Mouse (Mus musculus): ENCODE measurements around the gene Hist1h2ai.
A peak's percentile ranks its signal among the peaks of the same experiment; 100 is the strongest.
"Not testable (repeated sequence)": the region's sequence is repeated elsewhere in the genome, so short reads cannot be mapped to it uniquely, and the experiment has no call there.

Hist1h2ai gene

DNA sequence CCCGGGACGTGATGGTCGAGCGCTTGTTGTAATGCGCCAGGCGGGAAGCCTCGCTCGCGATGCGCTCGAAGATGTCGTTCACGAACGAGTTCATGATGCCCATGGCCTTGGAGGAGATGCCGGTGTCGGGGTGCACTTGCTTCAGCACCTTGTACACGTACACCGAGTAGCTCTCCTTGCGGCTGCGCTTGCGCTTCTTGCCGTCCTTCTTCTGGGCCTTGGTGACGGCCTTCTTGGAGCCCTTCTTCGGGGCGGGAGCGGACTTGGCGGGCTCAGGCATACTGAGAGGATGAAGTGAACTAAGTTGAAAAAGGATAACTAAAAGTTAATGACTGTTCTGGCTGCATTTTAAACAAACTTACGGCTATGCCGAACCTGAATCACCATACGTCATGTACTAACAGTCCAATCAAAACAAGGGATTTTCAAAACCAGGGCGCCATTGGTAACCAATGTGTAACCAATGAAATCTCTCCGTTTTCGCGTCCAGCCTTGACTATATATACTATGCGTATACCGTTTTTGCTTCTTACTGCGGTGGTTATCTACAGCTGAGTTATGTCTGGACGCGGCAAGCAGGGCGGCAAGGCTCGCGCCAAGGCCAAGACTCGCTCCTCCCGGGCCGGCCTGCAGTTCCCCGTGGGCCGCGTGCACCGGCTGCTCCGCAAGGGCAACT lies at the start of gene Hist1h2ai, which contains the start of gene Hist1h2bl:
Gene Hist1h2ai, plus strand, starts transcription at position 559 of the 676 bp plus-strand sequence.
Gene Hist1h2bl, minus strand, starts transcription at position 280 of the 676 bp plus-strand sequence.
- DNase-seq (ENCODE audit: extremely low read depth, low read depth, low spot score), result peak; percentile 76

DNA sequence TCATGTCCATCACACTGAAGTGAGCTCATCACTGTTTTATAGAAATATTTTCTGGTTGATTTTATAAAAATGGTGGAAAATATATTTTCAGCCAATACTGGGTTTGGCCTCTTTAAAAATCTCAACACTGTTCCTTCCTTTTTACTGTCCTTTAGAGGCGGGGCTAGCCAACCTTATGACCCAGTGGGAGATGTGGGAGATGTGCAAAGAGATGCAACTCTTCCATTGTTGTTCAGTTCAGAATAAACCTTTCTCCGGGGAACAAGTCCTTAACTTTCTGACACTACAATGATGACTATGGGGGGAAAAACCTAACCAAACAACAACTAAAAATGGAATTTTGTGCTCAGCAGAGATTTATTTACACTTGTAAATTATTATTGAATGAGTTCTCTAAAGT lies 38.9 kb upstream of the Hist1h2ai start, which contains the start of gene Olfr1360:
Gene Olfr1360, minus strand, starts transcription at position 101 of the 400 bp plus-strand sequence.
- no peak for DNase-seq (ENCODE audit: extremely low read depth, low read depth, low spot score)

DNA sequence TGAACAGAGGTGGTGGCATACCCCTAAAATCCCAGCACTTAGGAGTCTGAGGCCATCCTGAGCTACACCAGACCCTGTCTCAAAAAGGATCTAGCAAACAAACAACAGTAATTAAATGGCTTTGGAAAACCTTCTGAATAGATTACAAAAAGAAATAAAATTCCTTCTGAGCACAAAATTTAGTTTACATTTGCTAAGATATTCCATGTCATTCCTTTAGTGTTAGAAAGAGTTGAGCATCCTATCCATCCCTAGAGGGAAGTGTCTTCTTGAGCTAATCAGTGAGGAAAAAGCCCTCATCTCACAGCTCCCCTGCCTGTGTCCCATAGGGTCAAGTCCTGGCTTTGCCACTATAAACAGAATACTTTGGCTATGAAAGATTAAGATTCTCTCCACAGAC lies 18.4 kb upstream of the Hist1h2ai start, which contains the start of gene Olfr1359:
Gene Olfr1359, plus strand, starts transcription at position 301 of the 400 bp plus-strand sequence.
- DNase-seq (ENCODE audit: extremely low read depth, low read depth, low spot score), result no peak

DNA sequence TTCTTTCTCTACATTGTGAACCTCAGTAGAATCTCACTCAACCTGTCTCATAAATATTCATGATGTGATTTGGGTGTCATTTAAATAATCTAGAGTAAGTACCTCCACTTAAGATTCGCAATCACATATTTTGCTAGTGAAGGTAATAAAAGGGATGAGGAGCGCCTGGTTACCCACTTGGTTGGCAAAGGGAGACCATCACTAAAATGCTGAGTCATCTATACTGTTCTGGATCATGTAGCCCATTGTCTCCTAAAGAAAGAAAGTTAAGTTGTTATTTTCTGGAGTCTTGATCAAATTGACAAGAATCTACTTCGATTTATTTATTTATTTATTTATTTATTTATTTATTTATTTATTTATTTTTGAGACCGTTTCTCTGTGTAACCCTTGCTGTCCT lies 9.6 kb upstream of the Hist1h2ai start:
- DNase-seq (ENCODE audit: extremely low read depth, low read depth, low spot score), result no peak

DNA sequence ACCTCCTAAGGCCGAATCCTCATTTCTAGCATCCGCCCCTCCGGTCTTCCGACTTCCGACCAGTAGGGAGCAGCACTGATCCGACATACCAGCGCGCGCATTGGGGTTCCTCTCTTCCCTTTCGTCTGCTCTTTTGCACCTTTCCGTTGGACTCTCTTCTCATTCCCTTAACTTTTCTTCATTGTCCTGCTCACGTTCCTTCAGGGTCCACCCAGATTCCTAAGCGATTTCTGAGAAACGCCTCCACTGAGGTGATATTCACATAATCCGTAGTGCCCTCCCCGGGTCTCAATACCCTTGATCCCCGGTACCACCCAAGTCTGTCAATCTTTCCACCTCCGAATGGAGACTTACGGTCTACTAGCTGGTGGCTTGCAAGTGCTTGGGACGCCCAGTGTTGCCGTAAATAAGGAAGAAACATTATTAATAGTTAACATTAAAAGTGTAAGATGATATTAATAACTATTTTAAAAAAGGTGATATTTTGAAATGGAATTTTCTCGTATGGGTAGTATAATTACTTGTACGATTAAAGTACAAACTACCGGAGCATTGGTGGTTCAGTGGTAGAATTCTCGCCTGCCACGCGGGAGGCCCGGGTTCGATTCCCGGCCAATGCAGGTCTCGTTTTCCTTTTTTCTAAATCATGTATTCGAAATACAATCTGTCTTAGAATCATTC lies 6.1 kb upstream of the Hist1h2ai start:
- no peak for DNase-seq (ENCODE audit: extremely low read depth, low read depth, low spot score)

DNA sequence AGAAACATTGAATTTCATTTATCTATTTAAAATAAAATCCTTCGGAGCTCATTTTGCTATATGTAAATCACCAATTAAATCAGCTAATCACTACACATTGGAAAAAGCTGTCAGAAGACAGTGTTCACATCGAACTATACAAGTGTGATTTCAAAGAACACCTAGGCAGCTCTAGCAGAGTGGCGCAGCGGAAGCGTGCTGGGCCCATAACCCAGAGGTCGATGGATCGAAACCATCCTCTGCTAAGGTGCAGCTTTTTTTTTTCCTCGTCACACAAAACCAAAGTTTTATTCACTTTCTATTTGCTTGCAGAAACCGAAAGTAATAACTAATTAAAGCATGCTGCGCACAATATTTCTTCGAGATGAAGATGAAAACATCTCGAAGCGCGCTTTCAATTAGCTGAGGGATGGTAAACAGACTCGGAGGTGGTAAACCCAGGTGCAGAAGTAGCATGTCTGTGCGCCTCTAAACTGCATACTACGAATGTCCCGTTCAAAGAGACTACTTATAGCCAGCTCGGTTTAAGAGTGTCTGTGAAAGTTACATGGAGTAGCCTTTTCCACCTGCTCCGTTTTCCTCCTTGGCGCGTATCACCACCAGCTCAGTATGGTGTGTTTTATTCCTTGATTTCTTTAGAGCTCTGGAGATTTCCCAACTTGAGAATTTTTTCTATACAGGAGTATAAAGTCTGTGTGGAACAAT lies 5.2 kb upstream of the Hist1h2ai start:
- no peak for DNase-seq (ENCODE audit: extremely low read depth, low read depth, low spot score)

DNA sequence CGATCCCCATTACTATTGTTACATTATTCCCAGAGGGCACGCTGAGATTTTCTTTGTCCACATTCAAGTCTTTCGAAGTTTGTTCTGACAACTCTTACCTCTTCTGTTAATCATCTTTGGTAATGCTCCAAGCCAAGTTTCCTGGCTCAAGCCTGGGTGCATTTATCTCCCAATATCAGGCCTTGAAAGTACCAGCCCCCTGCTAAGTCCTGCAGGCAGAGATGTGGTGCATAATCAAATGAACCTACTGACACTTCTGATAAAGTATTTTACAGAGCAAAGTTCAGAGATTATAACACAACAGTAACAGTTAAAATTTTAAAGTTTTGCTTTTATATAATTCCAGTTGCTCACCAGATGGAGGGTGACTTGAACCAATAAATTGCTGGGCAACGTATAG lies 4.5 kb upstream of the Hist1h2ai start:
- no peak for DNase-seq (ENCODE audit: extremely low read depth, low read depth, low spot score)

DNA sequence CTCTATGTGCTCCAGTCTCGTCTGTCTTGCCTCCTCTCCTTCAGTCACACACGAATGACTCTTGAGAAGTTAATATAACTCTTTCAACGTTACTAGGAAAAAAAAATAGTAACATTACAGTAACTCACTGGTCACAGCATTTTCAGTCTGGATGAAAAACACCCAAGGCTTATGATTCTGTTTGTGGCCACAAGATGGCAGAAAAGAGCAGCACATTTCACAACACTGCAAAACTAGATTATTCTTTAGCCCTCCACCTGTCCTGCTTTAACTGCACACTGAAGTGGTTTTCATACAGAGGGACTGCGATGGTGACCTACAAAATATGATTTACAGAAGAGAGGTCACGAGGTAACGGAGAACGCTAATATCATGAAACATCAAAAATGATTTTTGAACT lies 1.5 kb upstream of the Hist1h2ai start:
- no peak for DNase-seq (ENCODE audit: extremely low read depth, low read depth, low spot score)

DNA sequence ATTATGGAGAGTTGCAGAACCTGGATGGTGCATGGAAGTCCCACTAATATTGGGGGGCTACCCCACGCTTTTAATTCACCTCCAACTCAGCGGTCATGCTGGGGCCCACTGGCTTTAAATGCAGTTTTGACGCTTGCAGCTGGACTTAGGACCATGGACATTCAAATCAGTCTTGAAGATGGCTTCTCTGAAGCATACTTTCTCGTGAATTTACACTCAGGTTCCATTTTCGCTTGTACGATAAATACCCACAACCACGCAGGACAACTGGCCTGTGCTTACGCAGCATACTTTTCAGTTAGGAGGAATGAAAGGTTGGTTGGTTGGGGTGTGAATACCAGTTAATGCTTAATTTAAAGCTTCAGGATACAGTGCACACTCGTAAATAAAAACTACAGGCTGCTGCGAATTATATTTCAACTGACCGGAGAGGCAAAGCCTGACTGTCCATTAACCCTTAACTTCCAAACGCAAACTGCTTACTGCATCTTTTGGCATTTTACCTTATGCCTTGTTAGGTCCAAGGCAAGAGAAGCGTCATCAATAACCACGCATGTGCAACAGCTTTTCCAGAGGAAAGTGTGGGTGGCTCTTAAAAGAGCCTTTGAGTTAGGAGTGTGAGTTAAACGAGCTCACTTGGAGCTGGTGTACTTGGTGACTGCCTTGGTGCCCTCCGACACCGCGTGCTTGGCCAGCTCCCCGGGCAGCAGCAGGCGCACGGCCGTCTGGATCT lies 925 bp upstream of the Hist1h2ai start:
- DNase-seq (ENCODE audit: extremely low read depth, low read depth, low spot score), result no peak

DNA sequence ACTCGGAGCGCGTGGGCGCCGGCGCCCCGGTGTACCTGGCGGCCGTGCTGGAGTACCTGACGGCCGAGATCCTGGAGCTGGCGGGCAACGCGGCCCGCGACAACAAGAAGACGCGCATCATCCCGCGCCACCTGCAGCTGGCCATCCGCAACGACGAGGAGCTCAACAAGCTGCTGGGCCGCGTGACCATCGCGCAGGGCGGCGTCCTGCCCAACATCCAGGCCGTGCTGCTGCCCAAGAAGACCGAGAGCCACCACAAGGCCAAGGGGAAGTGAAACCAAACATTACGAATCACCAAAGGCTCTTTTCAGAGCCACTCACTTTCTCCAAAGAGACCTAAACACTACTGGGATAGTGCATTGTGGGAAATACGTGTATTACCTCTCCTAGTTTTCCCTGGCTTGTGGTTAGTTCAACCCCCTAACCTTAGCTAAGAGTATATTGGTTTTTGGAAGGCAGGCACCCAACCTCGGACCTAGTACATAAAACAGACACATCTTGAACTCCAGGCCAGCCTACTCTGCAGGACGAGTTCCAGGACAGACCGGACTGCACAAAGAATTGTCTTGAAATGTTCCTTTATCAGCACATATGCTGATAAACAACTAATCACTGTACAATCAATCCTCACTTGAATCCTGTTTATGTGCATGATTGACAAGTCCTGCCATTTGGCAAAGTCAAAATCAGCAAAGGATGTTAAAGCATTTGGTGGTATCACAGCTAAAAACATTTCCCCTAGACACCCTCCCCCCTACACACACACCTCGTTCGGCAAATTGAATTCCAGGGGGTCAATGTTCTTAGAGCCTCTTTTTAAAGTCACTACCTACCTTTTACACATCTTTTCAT lies 544 bp downstream of the Hist1h2ai start:
- DNase-seq (ENCODE audit: extremely low read depth, low read depth, low spot score), result not testable (repeated sequence)

DNA sequence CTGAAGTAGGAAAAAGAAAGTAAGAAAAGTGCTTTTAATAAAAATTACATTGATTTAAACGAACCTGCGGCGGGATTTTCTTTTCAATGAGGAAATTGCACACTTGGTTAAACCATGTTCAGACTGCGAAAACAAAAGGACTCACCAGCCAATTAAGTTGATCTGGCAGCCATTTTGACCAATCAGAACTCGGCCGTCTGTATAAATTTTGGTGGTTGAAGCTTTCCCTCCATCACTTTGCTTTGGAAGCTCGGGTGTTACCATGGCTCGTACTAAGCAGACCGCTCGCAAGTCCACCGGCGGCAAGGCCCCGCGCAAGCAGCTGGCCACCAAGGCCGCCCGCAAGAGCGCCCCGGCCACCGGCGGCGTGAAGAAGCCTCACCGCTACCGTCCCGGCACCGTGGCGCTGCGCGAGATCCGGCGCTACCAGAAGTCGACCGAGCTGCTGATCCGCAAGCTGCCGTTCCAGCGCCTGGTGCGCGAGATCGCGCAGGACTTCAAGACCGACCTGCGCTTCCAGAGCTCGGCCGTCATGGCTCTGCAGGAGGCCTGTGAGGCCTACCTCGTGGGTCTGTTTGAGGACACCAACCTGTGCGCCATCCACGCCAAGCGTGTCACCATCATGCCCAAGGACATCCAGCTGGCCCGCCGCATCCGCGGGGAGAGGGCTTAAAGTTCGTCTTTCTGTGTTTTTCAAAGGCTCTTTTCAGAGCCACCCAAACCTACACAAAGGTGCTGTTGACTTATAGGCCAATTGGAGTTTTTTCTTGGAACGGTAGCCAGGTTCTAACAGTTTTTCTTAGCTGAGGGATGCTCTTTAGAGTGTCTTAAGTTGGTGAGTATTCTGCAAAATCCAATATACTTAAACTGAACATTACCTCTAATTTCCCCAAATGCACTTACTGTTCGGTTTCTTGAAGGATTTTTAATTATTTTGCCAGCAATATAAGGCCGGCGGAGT lies 1.5 kb downstream of the Hist1h2ai start, which contains the start of gene Hist1h3h:
Gene Hist1h3h, plus strand, starts transcription at position 263 of the 961 bp plus-strand sequence.
- not testable (repeated sequence) for DNase-seq (ENCODE audit: extremely low read depth, low read depth, low spot score)

DNA sequence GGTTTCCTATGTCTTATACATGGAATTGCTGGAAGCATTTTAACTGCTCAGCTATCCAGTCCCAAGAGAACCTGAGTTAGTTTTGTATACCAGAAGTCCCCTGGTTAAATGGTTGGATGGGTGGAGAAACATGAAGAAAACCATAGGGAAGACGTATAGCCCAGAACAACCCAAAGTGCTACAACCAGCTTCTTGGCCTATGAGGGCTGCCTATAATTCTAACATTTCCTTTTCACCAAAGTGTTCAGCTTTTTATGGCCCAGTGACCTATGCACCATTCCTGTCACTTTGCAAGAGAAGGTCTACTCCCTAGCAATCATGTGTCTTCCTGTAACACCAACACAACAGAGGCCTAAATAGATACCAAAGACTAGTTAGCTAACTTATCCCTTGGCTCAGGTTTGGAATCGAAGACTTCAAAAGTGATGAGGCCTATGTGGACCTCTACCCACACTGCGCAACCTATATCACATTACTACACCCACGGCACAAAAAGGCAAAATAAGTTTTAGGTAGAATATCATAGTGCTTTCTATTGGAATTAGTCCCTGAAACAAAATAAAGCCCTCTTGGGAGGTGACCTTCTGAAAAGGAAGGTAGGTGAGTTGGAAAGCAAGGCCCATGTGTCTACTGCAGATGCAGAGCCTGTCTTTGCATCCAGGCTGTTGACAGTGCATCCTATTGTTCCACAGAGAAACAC lies 2.3 kb downstream of the Hist1h2ai start:
- no peak for DNase-seq (ENCODE audit: extremely low read depth, low read depth, low spot score)

DNA sequence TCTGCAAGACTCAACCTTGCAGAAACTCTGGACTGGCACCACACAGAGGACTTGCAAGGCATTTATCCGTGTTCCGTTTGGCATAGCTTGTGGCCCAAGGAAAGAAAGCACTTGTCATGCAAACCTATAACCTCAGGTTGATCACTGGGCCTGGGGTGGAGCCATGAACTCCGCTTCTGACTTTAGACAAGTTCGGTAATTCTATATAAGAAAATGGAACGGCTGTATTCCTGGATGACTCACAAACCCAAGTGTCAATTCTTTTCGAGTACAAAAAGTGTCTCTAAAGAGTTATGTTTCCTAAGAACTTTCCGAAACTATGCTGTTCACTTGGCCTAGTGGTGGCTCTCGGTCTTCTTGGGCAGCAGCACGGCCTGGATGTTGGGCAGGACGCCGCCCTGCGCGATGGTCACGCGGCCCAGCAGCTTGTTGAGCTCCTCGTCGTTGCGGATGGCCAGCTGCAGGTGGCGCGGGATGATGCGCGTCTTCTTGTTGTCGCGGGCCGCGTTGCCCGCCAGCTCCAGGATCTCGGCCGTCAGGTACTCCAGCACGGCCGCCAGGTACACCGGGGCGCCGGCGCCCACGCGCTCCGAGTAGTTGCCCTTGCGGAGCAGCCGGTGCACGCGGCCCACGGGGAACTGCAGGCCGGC lies 5.0 kb downstream of the Hist1h2ai start:
- not testable (repeated sequence) for DNase-seq (ENCODE audit: extremely low read depth, low read depth, low spot score)

DNA sequence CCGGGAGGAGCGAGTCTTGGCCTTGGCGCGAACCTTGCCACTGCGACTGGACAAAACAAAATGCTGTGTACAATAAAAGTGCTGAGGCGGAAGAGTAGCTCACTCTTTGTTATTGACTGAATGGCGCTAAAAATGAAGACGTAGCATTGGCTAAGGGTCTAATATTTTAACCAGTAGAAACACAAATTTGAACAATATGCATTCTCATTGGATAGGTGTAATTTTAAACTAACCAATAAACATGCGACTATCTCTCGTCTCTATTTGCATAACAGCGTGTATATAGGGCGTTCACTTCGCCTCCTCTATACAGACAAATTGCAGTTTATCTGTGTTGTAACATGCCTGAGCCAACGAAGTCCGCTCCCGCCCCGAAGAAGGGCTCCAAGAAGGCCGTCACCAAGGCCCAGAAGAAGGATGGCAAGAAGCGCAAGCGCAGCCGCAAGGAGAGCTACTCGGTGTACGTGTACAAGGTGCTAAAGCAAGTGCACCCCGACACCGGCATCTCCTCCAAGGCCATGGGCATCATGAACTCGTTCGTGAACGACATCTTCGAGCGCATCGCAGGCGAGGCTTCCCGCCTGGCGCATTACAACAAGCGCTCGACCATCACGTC lies 5.6 kb downstream of the Hist1h2ai start, which contains the start of gene Hist1h2bm:
Gene Hist1h2bm, plus strand, starts transcription at position 288 of the 616 bp plus-strand sequence.
- DNase-seq (ENCODE audit: extremely low read depth, low read depth, low spot score), result peak; percentile 86

DNA sequence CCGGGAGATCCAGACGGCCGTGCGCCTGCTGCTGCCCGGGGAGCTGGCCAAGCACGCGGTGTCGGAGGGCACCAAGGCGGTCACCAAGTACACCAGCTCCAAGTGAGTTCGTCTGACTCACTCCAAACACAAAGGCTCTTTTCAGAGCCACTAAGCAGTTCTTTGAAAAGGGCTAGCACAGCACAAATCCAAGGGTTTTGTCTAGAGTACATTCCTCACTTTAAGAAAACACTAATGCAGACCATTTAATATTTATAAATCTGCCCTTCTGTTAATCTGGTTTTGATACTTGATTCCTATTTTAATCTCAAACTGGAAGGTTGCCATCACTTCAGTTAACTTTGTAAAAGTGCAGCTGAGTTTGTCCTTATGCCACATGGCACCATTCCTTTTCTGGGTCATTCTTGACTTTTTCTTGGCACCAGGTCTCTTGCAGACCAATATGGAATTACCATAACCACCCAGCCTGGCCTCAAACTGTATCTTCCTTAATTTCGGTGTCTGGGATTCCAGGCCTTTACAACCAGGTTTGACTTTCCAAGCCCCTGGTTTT lies 6.2 kb downstream of the Hist1h2ai start:
- DNase-seq (ENCODE audit: extremely low read depth, low read depth, low spot score), result no peak

DNA sequence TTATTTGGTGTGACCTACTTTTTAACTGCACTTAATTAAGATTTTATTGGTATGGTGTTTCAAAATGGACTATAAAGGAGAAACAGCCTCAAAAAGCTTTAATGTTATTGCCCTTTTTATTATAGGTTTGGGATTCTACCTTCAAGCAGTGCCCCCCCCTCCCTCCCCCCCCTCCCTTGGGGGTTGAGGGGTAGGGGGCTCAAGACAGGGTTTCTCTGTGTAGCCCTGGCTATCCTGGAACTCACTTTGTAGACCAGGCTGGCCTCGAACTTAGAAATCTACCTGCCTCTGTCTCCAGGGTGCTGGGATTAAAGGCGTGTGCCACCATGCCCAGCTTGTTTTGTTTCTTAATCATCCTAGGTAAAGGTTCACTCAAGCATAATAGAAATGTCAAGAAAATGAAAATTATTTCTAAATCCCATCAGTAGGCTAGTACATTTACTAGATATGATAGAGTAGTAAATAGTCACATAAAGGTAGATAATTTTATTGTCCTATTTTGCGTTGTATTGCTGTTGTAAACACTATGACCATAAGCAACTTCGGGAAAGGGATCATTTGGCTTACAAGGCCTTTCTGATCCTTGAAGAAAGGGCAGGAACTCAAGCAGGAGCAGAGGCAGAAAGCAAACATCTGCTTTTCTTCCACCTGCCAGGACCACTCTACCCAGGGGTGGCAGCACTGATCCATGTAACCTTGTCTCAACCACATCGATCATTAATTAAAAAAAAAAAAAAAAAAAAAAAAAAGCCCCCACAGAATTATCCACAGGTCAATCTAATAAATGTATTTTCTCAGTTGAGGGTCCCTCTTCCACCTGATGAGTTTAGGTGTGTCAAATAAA lies 7.0 kb downstream of the Hist1h2ai start:
- DNase-seq (ENCODE audit: extremely low read depth, low read depth, low spot score), result no peak
